Comparison of ENCODE assay signal across 13 mouse cellular contexts in genomic region chr1:38448854-38449253, GRCm38 (mm10).
A peak's percentile ranks its signal among the peaks of the same experiment; 100 is the strongest.
DNase-seq lines count a peak whose midpoint lies in the region; ATAC-seq lines count a peak whose summit lies in the region.
"Had no signal": no experiment of that assay in that cellular context is flagged by ENCODE, and none has a peak within 500 bp of the region (broad histone marks: within the 10 kb centered on the region; RNA-seq: fewer than 3 reads in every experiment).

No protein-coding gene starts in this region.

- ATAC-seq in heart, embryonic 12.5 days (ENCODE audit: insufficient number of reproducible peaks, low FRiP score) = no peak
- ATAC-seq in lung, embryonic 16.5 days (ENCODE audit: low read depth) = 0 out of 2 replicates have a peak, but pooled peaks have one; percentile 19
- ATAC-seq in liver, embryonic 16.5 days (ENCODE audit: low read depth) = no peak
- ATAC-seq: forebrain, postnatal 0 days; lung, postnatal 0 days had no signal

- no peak overlapping the region for H3K4me3 ChIP-seq in heart, embryonic 12.5 days
- no peak overlapping the region for H3K4me3 ChIP-seq in lung, embryonic 16.5 days (ENCODE audit: low read length)
- no peak overlapping the region for H3K4me3 ChIP-seq in embryonic facial prominence, embryonic 10.5 days
- H3K4me3 ChIP-seq in liver, embryonic 16.5 days (ENCODE audit: low read depth, low read length) = no peak overlapping the region

- no peak overlapping the region for H3K9ac ChIP-seq in heart, embryonic 12.5 days
- no peak overlapping the region for H3K9ac ChIP-seq in lung, embryonic 16.5 days (ENCODE audit: low read length)
- peak overlapping the region; percentile 55; the same call in 1 of the 2 replicates for H3K9ac ChIP-seq in liver, embryonic 16.5 days (ENCODE audit: low read depth, low read length)
- H3K9ac ChIP-seq: forebrain, postnatal 0 days had no signal

- no peak for DNase-seq in heart, adult 18-20 months
- DNase-seq in lung, adult 18-20 months = no peak
- peak; percentile 25 for DNase-seq in embryonic facial prominence, embryonic 10.5 days (ENCODE audit: low spot score)
- DNase-seq in adrenal gland, postnatal 36 days = no peak
- DNase-seq: adrenal gland, postnatal 25 days; forebrain, postnatal 0 days; gastrocnemius, postnatal 14 days; kidney, adult 9 months had no signal

- no peaks in the 10 kb centered on the region for H3K36me3 ChIP-seq in heart, embryonic 12.5 days
- H3K36me3 ChIP-seq in lung, embryonic 16.5 days (ENCODE audit: control insufficient read depth, insufficient read depth, low read length) = no peaks in the 10 kb centered on the region
- H3K36me3 ChIP-seq in embryonic facial prominence, embryonic 10.5 days (replicated peaks) = no peaks in the 10 kb centered on the region
- no peaks in the 10 kb centered on the region for H3K36me3 ChIP-seq in liver, embryonic 16.5 days (ENCODE audit: control insufficient read depth, insufficient read depth)

- peaks cover 45% of the 10 kb centered on the region for H3K4me1 ChIP-seq in heart, embryonic 12.5 days (replicated peaks)
- peaks cover 9% of the 10 kb centered on the region; the same call in 1 of the 2 replicates for H3K4me1 ChIP-seq in lung, embryonic 16.5 days (replicated peaks; ENCODE audit: control insufficient read depth, insufficient read depth, low read length)
- H3K4me1 ChIP-seq in embryonic facial prominence, embryonic 10.5 days = peaks cover 38% of the 10 kb centered on the region
- H3K4me1 ChIP-seq in liver, embryonic 16.5 days (ENCODE audit: control insufficient read depth, low read depth, low read length) = peaks cover 37% of the 10 kb centered on the region

- no peaks in the 10 kb centered on the region for H3K9me3 ChIP-seq in heart, embryonic 12.5 days (replicated peaks)
- no peaks in the 10 kb centered on the region; the same call in 1 of the 2 replicates for H3K9me3 ChIP-seq in lung, embryonic 16.5 days (ENCODE audit: control insufficient read depth, low read length)
- no peaks in the 10 kb centered on the region for H3K9me3 ChIP-seq in embryonic facial prominence, embryonic 10.5 days
- H3K9me3 ChIP-seq in liver, embryonic 16.5 days (replicated peaks; ENCODE audit: control insufficient read depth, low read length) = no peaks in the 10 kb centered on the region

- H3K27ac ChIP-seq in heart, embryonic 12.5 days (ENCODE audit: poor library complexity, severe bottlenecking) = peak overlapping the region; percentile 35; the same call in 1 of the 2 replicates
- H3K27ac ChIP-seq in lung, embryonic 16.5 days (ENCODE audit: low read length) = no peak overlapping the region
- H3K27ac ChIP-seq in embryonic facial prominence, embryonic 10.5 days (replicated peaks) = peak overlapping the region; percentile 31
- 0 out of 2 replicates have a peak overlapping the region, but pooled peaks have one; percentile 4 for H3K27ac ChIP-seq in liver, embryonic 16.5 days (ENCODE audit: low read length)

- WGBS in heart, embryonic 12.5 days = 37% methylated on average over 3 of the region's 3 CpGs
- 51% methylated on average over 3 of the region's 3 CpGs for WGBS in lung, embryonic 16.5 days
- WGBS in embryonic facial prominence, embryonic 10.5 days = 63% methylated on average over 3 of the region's 3 CpGs
- 55% methylated on average over 3 of the region's 3 CpGs for WGBS in liver, embryonic 16.5 days (ENCODE audit: insufficient replicate concordance)

- H3K4me2 ChIP-seq in heart, embryonic 12.5 days = no peak overlapping the region
- no peak overlapping the region for H3K4me2 ChIP-seq in lung, embryonic 16.5 days (ENCODE audit: low read depth, low read length)
- no peak overlapping the region for H3K4me2 ChIP-seq in liver, embryonic 16.5 days (ENCODE audit: low read depth, low read length)
- H3K4me2 ChIP-seq: midbrain, embryonic 11.5 days had no signal

- no peaks in the 10 kb centered on the region for H3K27me3 ChIP-seq in heart, embryonic 12.5 days (replicated peaks)
- no peaks in the 10 kb centered on the region for H3K27me3 ChIP-seq in lung, embryonic 16.5 days (ENCODE audit: control insufficient read depth, insufficient read depth, low read depth, low read length)
- no peaks in the 10 kb centered on the region for H3K27me3 ChIP-seq in embryonic facial prominence, embryonic 10.5 days (replicated peaks; ENCODE audit: low read depth, poor library complexity, severe bottlenecking)
- no peaks in the 10 kb centered on the region for H3K27me3 ChIP-seq in liver, embryonic 16.5 days (ENCODE audit: control insufficient read depth, insufficient read depth, low read depth, low read length)
